Mouse (Mus musculus): ENCODE data around the gene Olfr392. TPM values are rescaled to one million over a fixed set of nuclear protein-coding genes. Genes with fewer than 3 reads are reported as not detected.

The Olfr392 gene
- total RNA-seq (2021), result not detected
- long read RNA-seq, experiment 1, result 0 reads
- long read RNA-seq, experiment 2, result 0 reads

DNA sequence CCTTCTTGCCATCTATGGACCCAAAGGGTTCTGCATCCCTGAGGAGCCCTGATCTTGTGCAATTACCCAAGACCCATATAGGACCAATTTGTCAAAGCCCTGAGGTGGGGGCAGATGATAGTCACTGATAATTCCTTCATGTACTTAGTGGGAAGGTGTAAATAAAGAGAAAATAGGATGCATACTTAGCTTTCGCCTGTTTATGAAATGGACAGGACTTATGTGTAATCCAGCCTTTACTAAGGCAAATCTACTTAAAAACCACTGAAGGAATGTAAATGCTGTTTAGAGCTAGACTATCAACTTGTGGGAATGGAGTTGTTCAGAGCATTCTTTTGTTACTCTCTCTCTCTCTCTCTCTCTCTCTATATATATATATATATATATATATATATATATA lies at the start of gene Olfr392:
TSS of gene Olfr392 (minus strand) at position 101 of the 400 bp plus-strand sequence.
- no peak for DNase-seq (ENCODE audit: low spot score in 2 of 2)

DNA sequence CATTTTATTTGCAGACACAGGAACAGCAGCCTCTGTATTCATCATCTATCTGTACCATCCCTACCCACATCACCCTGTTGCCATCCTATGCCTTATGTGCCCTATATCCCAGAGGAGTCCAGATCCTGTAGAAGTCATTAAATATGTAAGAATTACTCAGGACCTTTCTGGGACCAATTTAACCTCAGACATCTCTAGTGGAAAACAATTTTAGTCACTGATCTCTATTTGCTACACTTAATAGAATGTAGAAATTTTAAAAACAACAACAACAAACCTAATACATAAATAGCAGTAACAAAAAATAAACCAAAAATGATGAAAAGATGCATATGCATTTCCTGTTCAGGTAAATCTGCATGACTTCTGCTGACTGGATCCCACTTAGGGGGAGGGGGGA lies 34.5 kb upstream of the Olfr392 start, which contains the start of gene Olfr393:
TSS of gene Olfr393 (minus strand) at position 101 of the 400 bp plus-strand sequence.
- DNase-seq (ENCODE audit: low spot score in 2 of 2), result no peak

- DNase-seq (ENCODE audit: low spot score in 2 of 2), result no peak
These were observed 13.9 kb downstream of the Olfr392 start, which contains the start of gene Olfr391-ps for GRCm38 (mm10) chr11:73802952-73803351. Gene Olfr391-ps (minus strand): TSS chr11:73803052.

- no peak for DNase-seq (ENCODE audit: low spot score in 2 of 2)
These were observed 34.2 kb downstream of the Olfr392 start, which contains the start of gene Olfr390 for GRCm38 (mm10) chr11:73782664-73783063. Gene Olfr390 (plus strand): TSS chr11:73782964.

DNA sequence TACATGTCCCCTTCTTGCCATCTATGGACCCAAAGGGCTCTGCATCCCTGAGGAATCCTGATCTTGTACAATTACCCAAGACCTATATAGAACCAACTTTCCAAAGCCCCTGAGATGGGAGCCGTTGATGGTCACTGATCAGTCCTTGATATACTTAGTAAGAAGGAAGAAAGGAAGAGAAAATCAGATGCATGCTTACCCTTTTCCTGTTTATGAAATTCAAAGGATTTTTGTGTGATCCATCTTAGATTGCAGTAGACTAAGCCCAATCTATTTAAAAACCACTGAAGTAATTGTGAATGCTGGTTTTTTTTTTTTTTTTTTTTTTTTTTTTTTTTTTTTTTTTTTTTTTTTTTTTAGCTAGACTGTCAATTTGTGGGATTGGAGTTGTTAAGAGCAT lies 36.2 kb downstream of the Olfr392 start, which contains the start of gene Olfr389:
TSS of gene Olfr389 (minus strand) at position 101 of the 400 bp plus-strand sequence.
- no peak for DNase-seq (ENCODE audit: low spot score in 2 of 2)

Other genes with a start within 250 kb of the Olfr392 start
- not detected for gene Olfr385, start 224.0 kb downstream of the Olfr392 start, total RNA-seq (2021)
- not detected for gene Olfr384, start 218.5 kb downstream of the Olfr392 start, total RNA-seq (2021)
- not detected for gene Zfp735, start 128.3 kb downstream of the Olfr392 start, total RNA-seq (2021)
- not detected for gene Olfr389, start 36.3 kb downstream of the Olfr392 start, total RNA-seq (2021)
- not detected for gene Olfr390, start 34.1 kb downstream of the Olfr392 start, total RNA-seq (2021)
- gene Olfr391-ps, start 14.0 kb downstream of the Olfr392 start, total RNA-seq (2021), result not detected
- not detected for gene Olfr393, start 34.4 kb upstream of the Olfr392 start, total RNA-seq (2021)
- gene Olfr394, start 73.7 kb upstream of the Olfr392 start, total RNA-seq (2021), result not detected
- gene Olfr395, start 92.2 kb upstream of the Olfr392 start, total RNA-seq (2021), result not detected
- gene Olfr23, start 119.6 kb upstream of the Olfr392 start, total RNA-seq (2021), result not detected
- not detected for gene Olfr397, start 143.8 kb upstream of the Olfr392 start, total RNA-seq (2021)
- gene Olfr398, start 173.4 kb upstream of the Olfr392 start, total RNA-seq (2021), result not detected
- not detected for gene Olfr139, start 239.5 kb upstream of the Olfr392 start, total RNA-seq (2021)
- gene Olfr399, start 239.6 kb upstream of the Olfr392 start, total RNA-seq (2021), result not detected

Measured in gastrocnemius, postnatal 4 days (tissue).